Mouse (Mus musculus) cerebellum, postnatal 36 days (tissue): Measurements from ENCODE around the gene Gse1.

ENCODE experiments used
- DNase-seq, 2 experiments: peaks; one replicate each; pipeline ENCODE4 v3.0.0; 2021 to 2022; ENCODE audit warnings: mixed read lengths in 2 of 2

Gse1 gene

GRCm38 (mm10) chr8:120213229-120213628, 15.0 kb upstream of the Gse1 start:
- DNase-seq: no peak

DNA sequence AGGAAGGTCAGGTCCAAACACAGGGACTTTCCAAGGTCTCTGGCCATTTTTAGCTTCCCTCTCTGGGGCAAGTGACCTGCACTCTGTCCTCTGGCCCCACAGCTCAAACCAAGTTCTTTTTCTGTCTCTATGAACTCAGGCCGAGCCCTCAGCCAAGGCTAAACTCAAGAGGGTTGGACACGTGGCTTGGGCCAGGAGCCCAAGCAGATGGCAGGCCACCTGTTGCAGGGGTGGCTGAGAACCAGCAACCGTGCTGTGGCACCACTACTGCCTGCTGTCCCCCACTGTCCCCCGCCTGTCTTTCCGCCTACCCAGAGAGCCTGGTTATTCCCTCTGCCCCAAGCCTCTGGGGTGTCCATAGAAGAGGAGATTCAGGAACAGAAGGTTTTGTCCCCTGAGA, 14.3 kb upstream of the Gse1 start:
- peak; percentile 94 to 96 for DNase-seq

- DNase-seq: peak in 1 of 2 experiments; percentile 49
Observed at GRCm38 (mm10) chr8:120215416-120216141, 12.7 kb upstream of the Gse1 start.

GRCm38 (mm10) chr8:120216855-120217830, 11.1 kb upstream of the Gse1 start:
- no peak for DNase-seq

DNA sequence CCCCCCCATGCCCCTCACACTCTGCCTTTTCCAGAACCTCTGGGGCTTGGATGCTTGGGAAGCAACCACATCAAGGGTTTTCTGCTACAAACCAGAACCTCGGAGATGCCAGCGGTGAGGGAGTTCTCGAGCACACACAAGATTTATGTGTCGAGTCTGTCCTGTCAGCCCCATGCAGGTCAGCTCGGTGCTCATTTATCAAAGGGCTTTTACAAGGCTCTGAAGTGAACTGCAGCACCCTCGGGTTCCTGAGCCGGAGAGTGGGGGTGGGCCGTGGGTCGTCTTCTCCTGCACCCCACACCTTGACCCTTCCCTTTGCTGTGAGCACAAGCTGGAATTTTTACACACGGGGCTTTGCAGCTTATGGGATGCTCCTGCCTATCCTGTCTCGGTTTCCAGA, 5.7 kb upstream of the Gse1 start:
- no peak for DNase-seq

DNA sequence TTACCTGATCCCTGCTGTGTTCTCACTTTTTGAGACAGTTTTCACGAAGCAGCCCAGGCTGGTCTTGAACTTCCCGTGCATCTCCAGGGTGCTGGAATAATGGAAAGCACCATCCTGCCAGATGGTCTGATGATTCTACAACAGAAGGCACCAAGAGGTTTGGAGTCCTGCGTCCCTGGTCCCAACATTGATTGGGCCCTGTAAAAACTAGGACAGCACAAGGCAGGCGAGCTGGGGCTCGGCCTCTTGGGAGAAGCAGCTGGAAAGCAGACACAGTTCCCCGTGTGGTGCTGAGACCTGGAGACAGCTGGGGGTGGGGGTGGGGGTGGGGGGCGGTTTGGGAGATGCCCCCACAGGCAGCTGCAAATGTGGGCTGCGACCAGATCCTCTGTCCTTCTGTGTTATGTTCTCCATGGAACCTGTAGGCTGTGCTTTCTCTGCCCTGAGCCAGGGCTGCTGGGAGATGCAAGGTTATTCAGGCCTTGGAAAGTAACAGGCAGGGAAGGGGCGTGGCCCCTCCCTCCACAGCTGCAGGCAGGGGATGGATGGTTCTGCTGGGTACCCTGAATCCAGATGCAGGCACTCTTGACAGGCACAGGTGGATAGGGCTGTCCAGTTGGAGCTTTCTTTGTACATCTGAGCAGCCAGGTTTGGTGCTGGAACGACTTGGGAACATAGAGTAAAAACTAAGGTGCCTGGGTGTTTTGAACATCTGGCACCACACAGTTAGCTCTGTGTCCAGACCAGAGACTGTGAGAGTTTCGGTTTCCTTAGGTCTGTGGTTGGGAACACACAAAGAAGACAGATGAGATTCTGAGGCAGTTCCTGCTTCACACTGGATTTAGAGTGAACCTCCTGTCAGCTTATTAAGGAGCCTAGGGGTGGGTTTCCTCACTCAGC, 3.5 kb upstream of the Gse1 start:
- DNase-seq: no peak

GRCm38 (mm10) chr8:120225421-120226151, 2.7 kb upstream of the Gse1 start:
- DNase-seq: no peak

- no peak for DNase-seq
Observed at GRCm38 (mm10) chr8:120226700-120227577, 1.3 kb upstream of the Gse1 start.

GRCm38 (mm10) chr8:120227578-120227876, 729 bp upstream of the Gse1 start:
- no peak for DNase-seq

- DNase-seq: peak; percentile 39 to 60
Observed at GRCm38 (mm10) chr8:120228781-120229573, 721 bp downstream of the Gse1 start.

GRCm38 (mm10) chr8:120229574-120229916, 1.3 kb downstream of the Gse1 start:
- no peak for DNase-seq

- DNase-seq: no peak
Observed at GRCm38 (mm10) chr8:120230081-120230480, 1.8 kb downstream of the Gse1 start.

DNA sequence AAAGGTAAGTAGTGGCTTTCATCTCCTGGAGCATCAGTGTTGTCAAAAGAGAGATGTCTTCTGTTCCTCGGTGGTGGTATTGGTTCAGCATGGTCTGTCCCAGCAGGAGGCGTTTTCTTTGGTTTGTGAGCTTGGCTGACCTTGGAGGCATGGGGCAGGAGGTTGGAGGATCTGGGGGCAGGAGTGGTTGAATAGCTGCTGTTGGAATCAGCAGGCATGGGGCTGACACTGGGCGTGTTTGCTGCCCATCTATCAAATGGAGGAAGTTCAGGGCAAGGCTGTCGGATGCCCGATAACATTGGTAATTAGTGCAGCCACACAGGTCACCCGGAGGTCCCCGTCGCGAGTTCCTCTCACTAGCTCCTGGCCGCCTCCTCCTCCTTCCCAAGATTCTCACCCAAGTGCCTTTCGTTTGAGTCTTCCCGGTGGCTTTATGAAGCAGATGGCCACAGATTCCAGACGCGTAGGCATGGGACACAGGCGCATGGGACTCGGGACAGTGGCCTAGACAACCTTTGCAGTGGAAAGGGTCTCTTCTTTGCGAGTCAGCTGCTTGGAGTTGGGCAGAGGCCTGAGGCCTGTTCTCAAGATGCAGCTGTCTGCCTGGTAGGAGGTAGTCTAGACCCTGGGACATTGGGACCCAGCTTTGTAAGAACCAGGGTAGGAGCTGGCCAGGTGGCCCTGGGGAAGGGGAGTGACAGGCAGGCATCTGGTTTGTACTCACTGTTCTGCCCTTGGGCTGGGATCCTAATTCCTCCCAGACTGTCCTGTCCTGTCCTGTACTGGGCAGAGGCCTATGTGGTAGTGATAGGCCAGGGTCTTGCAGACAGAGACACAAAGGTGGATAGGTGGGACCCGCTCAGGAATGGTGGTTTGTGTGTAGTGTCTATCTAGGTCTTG, 2.7 kb downstream of the Gse1 start:
- no peak for DNase-seq

- DNase-seq: peak in 1 of 2 experiments; percentile 26
Observed at GRCm38 (mm10) chr8:120231870-120232269, 3.6 kb downstream of the Gse1 start.

DNA sequence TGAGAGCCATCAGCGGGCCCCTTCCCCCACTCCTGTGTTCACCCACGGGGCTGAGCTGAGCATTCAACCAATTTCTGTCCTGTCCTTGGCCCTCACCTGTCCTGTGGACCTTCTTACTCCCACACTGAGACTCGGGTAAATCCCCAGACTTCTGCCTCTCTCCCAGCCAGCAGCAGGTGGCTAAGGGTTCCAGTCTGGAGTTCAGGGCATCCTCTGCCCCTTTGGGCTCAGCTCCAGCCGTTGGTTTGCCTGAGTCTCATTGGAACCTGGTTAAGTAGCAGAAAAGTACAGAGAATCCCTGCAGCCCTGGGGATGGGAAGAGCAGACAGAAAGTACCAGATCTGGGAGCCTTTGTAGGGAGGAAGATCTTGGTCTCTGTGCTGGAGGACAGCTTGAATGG, 4.1 kb downstream of the Gse1 start:
- no peak for DNase-seq

DNA sequence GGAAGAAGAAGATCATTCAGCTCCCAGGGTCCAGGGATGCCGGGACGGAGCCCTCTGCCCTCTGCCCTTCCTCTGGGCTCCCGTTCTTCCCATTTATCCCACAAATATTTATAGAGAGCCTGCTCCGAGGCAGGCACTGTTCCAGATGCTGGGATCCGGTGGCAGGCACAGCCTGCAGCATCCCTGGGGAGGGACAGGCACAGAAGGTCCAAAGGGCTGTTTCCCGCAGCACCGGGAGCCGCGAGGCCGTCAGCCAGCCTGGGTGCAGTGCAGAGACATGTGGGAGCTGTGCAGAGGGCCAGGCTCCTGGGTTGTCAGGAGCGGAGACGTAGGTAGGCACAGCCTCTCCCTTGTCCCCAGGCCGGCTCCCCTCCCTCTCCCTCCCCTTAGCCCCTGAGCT, 4.7 kb downstream of the Gse1 start:
- no peak for DNase-seq

GRCm38 (mm10) chr8:120234457-120234856, 6.2 kb downstream of the Gse1 start:
- no peak for DNase-seq

DNA sequence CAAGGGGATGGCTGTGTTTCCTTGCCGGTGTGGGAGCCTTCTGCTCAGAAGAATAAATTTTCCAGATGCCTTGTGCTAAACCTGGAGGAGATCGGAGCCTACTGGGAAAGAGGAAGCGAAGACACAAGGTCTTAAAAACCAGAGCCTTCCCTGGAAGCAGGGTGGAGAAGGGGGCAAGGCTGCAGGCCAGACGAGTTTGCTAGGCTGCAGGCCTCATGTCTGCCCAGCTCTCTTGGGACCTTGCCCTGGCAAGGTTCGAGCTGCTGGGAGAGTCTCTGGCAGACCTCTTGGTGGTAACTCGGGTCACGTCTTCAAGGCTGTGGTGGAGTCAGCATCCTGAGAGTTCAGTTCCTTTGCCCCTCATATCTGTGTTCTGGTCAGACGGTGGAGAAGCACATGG, 6.6 kb downstream of the Gse1 start:
- no peak for DNase-seq

- no peak for DNase-seq
Observed at GRCm38 (mm10) chr8:120243222-120243621, 15.0 kb downstream of the Gse1 start.
